Mouse (Mus musculus) heart, postnatal 36 days (tissue): ENCODE data around the gene Pdlim7. TPM values are rescaled to one million over a fixed set of nuclear protein-coding genes. Genes with fewer than 3 reads are reported as not detected.

Source experiments
- microRNA-seq, 2 experiments: library from miRNA; unstranded; fragments of <30 nt; microRNA quantifications; one replicate each; pipeline ENCODE4 v1.2.0; 2021; ENCODE audit warnings: borderline number of aligned reads in 2 of 2
- total RNA-seq, 2 experiments: library from RNA; stranded (reverse); gene quantifications; 2 replicates each; pipeline ENCODE4 v1.2.3; 2021

The Pdlim7 gene
- total RNA-seq, 2 experiments from 2014 or later = 49.3 to 49.9 TPM

Small RNAs within 50 kb of the gene (microRNA-seq; reads per million reads assigned to microRNA genes)
- gene Mir6943 (1.4 to 3.4 reads per million in 2 experiments), gene Mir6944 (1.3 to 4.3 reads per million in 2 experiments), gene Mir6945 (2.0 to 5.1 reads per million in 2 experiments)

Other genes with a start within 250 kb of the Pdlim7 start
- gene Prelid1, start 193.2 kb downstream of the Pdlim7 start, total RNA-seq = 10 to 100 TPM; 46.7 to 52.5 TPM
- 10 to 100 TPM; 39.2 to 40.5 TPM for gene Rab24, start 191.7 kb downstream of the Pdlim7 start, total RNA-seq
- gene Mxd3, start 183.9 kb downstream of the Pdlim7 start, total RNA-seq = under 1 TPM; 0.33 to 0.53 TPM
- gene Lman2, start 150.9 kb downstream of the Pdlim7 start, total RNA-seq = 10 to 100 TPM; 47.7 to 48.1 TPM
- gene Rgs14, start 143.9 kb downstream of the Pdlim7 start, total RNA-seq = 1 to 10 TPM in 1 of 2 experiments, under 1 TPM in 1; 0.47 to 1.0 TPM
- gene Slc34a1, start 115.5 kb downstream of the Pdlim7 start, total RNA-seq = not detected
- not detected for gene Pfn3, start 98.4 kb downstream of the Pdlim7 start, total RNA-seq
- gene F12, start 86.9 kb downstream of the Pdlim7 start, total RNA-seq = not detected
- gene Grk6, start 68.6 kb downstream of the Pdlim7 start, total RNA-seq = 10 to 100 TPM; 17.6 to 18.1 TPM
- gene Prr7, start 49.4 kb downstream of the Pdlim7 start, total RNA-seq = under 1 TPM; 0.58 to 0.70 TPM
- gene Dbn1, start 25.6 kb downstream of the Pdlim7 start, total RNA-seq = 1 to 10 TPM; 9.4 to 9.6 TPM
- gene Dok3, start 15.6 kb upstream of the Pdlim7 start, total RNA-seq = 1 to 10 TPM; 2.2 to 2.7 TPM
- 10 to 100 TPM; 14.4 to 14.7 TPM for gene Ddx41, start 23.0 kb upstream of the Pdlim7 start, total RNA-seq
- 10 to 100 TPM; 13.7 to 18.1 TPM for gene Fam193b, start 57.4 kb upstream of the Pdlim7 start, total RNA-seq
- gene Tmed9, start 60.1 kb upstream of the Pdlim7 start, total RNA-seq = 10 to 100 TPM; 85.3 to 86.2 TPM
- 1 to 10 TPM; 9.0 to 9.7 TPM for gene B4galt7, start 86.2 kb upstream of the Pdlim7 start, total RNA-seq
- 10 to 100 TPM; 12.5 TPM for gene Caml, start 109.3 kb upstream of the Pdlim7 start, total RNA-seq
- 10 to 100 TPM; 21.4 to 23.2 TPM for gene Ddx46, start 121.4 kb upstream of the Pdlim7 start, total RNA-seq
- gene B230219D22Rik, start 179.4 kb upstream of the Pdlim7 start, total RNA-seq = 10 to 100 TPM; 39.6 to 45.0 TPM
- gene Txndc15, start 201.0 kb upstream of the Pdlim7 start, total RNA-seq = 10 to 100 TPM; 42.6 to 45.8 TPM
- gene Pcbd2, start 213.7 kb upstream of the Pdlim7 start, total RNA-seq = 10 to 100 TPM; 45.2 to 49.6 TPM